Mouse (Mus musculus) NIH3T3 (cell line): ENCODE measurements around the gene Ppp1r3d.
A peak's percentile ranks its signal among the peaks of the same experiment; 100 is the strongest.

Experiments used
- DNase-seq: peaks from one replicate; pipeline ENCODE4 v3.0.0-alpha.2; 2012; ENCODE audit warnings: low read depth

The Ppp1r3d gene

GRCm38 (mm10) chr2:178413481-178414260 is 601 bp downstream of the Ppp1r3d start:
- DNase-seq: no peak

- peak; percentile 31 for DNase-seq
Observed at GRCm38 (mm10) chr2:178413081-178413480, 1.2 kb downstream of the Ppp1r3d start.

DNA sequence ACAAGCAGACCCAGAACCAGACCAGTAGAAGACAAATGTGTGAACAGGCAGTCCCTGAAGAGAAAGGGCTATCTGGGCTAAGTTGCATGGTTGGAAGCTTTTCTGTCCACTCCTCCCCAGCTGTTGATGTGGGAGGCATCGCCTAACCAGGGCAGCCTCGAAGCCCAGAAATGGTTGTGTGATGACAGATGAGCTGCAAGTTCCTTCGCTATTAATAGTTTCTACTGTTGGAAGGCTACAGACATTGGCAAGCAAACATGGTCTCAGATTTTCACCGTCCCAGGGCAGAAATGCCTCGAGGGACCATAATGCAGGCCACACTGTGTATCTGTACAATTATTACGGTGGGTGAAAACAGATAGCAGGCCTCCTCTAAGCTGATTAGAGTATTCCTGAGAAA is 1.7 kb downstream of the Ppp1r3d start:
- peak; percentile 72 for DNase-seq

DNA sequence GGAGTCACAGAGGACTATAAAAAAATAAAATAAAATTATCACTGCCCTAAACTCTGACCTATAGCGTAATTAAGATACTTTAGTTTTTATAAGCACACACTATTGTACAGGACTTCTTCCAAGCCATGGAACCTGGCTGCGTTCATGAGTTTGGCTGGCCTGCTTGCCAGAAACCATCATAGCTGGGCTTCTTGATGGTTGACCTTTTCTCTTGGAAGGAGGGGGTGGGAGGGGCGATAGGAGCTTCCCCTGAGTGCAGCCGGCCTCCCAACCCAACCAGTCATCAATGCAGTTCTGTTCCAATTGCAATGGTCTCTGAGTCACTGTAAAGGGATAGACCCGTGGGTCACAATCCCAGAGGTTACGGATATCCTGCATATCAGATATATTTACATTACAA is 4.0 kb downstream of the Ppp1r3d start:
- DNase-seq: peak; percentile 44

DNA sequence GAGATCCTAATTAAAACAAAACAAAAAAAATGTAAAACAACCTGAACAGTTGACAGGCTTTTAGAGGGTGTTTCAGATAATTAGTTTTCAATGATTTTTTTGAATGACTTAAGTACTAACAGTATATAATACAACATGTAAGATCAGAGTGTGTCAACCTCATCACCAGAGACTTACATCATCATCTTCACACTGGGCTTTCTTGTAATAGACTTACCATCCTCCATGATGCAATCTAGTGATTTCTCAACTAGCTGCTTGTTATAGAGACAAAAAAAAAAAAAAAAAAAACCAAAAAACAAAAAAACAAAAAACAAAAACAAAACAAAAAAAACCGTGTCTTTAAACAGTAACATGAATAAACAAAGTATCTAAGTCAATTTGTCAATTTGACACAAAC is 5.2 kb downstream of the Ppp1r3d start:
- no peak for DNase-seq

GRCm38 (mm10) chr2:178407053-178407815 is 7.0 kb downstream of the Ppp1r3d start, which contains the start of gene Sycp2:
Gene Sycp2 (minus strand): TSS chr2:178407685.
- DNase-seq: no peak
